Mouse (Mus musculus) layer of hippocampus, adult 9-11 months (tissue): Measurements from ENCODE around the gene Focad.

Experiments used
- DNase-seq: peaks from one replicate; pipeline ENCODE4 v3.0.0; 2022

Gene Focad

GRCm38 (mm10) chr4:88213895-88214294 is 119.5 kb downstream of the Focad start:
- no peak for DNase-seq

GRCm38 (mm10) chr4:88218286-88218685 is 123.9 kb downstream of the Focad start:
- no peak for DNase-seq

DNA sequence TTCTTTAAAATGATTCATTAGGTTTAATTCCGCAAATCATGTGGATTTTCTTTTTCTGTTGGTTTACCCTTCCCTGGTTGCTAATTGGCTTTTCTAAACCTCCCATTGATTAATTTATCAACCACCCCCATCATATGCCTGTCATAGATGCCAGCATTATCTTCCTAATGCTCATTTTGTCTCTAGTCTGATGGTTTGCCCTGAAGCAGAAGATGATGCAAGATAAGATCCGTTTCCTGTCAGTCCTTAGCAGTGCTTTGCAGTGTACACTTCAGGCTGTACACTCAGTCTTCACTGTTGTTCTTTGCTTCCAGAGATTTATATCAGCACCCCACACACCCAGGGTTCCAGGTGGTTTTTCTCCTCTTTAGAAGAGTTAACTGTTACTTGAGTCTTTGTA is 124.4 kb downstream of the Focad start:
- no peak for DNase-seq

DNA sequence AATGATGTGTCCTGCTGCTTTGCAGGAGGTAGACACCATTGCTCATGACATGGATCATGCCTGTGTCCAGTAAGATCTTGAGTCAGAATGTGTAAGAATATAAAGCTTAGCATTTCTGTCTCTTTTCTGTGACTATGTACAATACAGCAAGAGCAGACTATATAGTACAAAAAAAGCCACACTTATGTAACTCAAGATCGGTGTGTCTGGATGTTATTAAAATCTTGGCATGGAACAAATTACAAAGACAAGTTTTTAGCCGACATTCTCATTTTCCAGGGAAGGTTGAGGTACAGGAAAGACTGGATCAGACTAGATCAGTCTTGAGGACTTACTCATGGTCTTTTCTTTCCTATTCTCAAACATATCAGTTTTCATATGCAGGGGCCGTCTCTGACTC is 136.9 kb downstream of the Focad start:
- no peak for DNase-seq

GRCm38 (mm10) chr4:88235941-88236340 is 141.5 kb downstream of the Focad start:
- no peak for DNase-seq

DNA sequence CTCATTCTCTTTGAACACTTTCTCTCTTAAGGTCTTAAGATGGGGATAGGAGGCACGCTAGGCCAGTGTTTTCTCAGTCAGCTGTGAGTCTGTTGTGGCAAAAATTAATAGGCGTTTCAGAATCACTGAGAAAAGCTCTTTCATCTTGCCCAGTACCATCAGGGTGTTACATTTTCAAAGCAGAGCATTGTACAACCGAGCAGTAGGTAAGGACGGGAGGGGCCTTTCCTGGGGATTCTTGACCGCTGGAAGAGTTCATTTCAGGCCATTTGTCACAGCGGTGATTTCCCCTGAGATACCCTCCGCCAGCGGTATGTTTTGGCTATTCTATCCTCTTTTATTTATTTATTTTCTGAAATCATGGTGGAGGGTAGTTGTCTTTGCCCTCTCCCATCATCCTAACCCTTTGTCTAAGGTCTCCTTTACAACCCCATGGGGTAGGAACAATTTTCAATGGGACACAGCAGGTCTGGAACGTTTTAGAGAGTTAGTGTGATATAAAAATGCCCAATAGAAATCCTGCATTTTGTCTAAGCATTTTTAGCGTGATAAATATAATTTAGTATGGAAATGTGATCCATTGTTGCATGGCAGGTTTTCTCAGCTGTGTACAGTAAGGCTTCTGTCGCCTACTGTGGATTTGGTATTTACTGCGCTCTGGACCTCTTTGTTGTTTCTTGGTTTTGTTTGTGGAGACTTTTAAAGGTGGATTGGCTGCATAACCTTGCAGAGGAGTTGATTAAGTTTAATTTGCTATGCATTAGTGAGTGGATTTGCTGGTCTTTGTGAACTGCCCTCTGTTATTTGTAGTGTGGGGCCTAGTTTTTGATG is 142.7 kb downstream of the Focad start:
- DNase-seq: no peak

GRCm38 (mm10) chr4:88238351-88238750 is 143.9 kb downstream of the Focad start:
- no peak for DNase-seq

DNA sequence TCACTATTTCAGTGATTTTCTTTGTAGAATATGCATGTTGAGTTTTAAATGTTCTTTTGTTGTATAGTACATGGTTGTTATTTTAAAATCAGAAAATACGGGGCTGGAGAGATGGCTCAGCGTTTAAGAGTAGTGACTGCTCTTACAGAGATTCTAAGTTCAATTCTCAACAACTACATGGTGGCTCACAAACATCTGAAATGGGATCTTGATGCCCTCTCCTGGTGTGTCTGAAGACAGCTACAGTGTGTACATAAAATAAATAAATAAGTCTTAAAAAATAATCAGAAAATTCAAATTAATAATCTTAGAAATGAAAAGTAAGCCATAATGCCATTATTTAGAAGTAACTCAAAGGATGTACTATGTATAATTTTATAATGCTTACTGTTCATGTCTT is 149.4 kb downstream of the Focad start:
- no peak for DNase-seq

DNA sequence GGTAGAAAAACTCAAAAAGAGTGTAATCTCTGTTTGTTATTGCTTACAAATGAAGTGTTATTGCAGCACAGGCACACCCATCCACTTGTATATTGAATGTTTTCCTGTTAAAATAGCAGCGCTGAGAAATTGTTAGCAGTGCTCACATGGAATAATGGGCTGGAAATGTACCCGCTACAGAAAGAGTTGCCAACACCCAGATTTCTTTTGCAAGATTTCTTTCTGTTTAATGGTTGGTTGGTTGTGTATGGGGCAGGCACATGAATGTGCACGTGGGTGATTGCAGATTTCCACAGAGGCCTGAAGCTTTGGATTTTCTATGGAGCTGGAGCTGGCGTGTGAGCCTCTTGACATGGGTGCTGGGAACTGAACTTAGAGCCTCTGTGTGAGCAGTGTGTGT is 151.1 kb downstream of the Focad start:
- DNase-seq: no peak

- no peak for DNase-seq
Observed at GRCm38 (mm10) chr4:88261349-88261748, 166.9 kb downstream of the Focad start.

- no peak for DNase-seq
Observed at GRCm38 (mm10) chr4:88264536-88264935, 170.1 kb downstream of the Focad start.

GRCm38 (mm10) chr4:88270408-88271067 is 176.1 kb downstream of the Focad start:
- DNase-seq: no peak

- DNase-seq: no peak
Observed at GRCm38 (mm10) chr4:88275571-88276041, 181.2 kb downstream of the Focad start.

- DNase-seq: no peak
Observed at GRCm38 (mm10) chr4:88276058-88276734, 181.8 kb downstream of the Focad start.

DNA sequence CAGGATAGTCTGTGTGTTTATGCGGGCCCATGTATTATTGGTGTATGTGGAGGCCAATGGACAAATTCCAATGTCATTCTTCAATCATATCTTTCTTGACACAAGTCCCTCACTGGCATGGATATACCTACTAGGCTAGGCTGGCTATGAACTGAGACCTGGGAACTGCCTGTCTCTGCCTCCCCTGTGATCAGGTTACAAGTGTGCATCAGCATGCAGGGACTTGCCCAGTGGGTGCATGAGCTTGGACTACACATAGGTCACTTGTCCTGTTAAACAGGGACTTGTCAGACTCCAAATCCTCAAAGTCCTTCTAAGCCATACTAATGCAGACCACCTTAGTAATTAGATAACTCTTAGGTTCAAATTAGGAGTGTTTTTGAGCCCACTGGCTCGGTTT is 184.1 kb downstream of the Focad start:
- no peak for DNase-seq

GRCm38 (mm10) chr4:88280536-88280935 is 186.1 kb downstream of the Focad start:
- DNase-seq: no peak

- DNase-seq: no peak
Observed at GRCm38 (mm10) chr4:88295537-88295936, 201.1 kb downstream of the Focad start.

- no peak for DNase-seq
Observed at GRCm38 (mm10) chr4:88299551-88299950, 205.1 kb downstream of the Focad start.

DNA sequence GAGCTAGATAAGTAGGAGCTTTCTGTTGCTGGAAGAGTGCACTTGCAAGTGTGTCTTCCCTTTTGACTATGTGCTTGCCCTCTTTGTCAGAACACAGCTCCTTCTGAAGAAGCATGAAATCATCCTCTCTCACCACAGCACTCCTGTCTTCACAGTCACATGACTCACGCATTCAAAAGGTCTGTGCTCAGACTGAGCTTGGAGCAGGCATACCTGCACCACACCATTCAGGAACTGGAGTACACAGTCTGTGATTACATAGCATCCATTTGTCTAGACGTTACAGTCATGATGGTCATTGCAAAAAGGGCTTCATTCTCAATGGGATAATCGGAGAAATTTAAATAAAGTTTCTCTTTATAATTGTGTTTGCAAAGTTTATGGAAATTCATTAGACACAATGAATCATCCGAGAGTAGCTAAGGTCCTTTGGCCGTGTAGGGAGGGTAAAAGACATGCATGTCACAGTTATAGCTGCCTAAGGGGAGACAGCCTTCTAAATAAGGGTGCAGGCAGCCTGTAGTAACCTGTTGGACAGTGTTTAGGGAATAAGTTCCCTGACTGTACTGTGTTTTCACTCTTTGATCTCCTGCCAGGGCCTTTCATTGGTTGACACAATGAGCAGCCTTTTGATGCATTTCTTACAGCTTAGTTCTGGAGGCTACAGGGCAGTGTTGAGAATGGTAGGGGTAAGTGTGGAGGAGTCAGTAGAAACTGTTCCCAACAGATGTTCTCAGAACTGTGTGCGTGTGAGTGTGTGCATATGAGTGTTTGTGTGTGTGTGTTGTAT is 206.6 kb downstream of the Focad start:
- DNase-seq: no peak

DNA sequence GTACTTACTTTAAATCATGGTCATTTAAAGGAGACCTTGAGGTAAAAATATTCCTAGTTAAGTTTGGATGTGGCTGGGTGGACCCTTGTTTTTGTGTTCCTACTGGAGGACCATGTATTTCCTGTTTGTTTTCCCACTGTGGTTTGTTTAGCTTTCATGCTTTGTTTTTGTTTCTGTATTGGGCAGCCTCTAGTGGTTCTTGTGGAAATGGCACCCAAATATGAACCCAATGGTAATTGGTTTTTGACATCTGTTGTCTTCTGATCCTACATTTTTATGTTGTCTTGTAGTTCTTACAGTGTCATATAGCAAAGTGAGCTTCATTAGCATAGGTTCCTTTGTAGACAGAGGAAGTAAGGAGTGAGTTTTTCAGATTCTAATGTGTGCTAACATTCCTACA is 207.9 kb downstream of the Focad start:
- DNase-seq: no peak

DNA sequence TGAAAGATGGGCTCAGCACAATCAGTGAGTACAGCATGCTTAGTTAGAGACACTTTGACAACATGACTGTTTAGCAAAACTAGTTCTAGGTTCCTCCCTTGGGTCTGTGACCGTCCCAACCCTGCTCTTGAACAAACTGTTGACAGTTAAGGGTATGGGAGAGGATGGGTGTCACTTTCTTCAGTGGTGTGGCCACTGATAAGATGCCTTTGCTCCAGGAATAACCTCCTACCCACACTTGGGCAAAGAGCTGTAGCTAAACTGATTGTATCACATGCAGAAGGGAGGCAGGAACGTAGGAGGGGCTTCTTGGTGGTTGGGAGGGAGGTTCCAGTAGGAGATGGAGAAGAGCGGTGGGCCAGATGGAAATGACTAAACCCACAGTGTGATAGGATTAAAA is 213.3 kb downstream of the Focad start:
- no peak for DNase-seq

GRCm38 (mm10) chr4:88308342-88309116 is 214.1 kb downstream of the Focad start:
- no peak for DNase-seq
